Mouse (Mus musculus) MEL (cell line): ENCODE results near the gene Wdr82. TPM values are rescaled to one million over a fixed set of nuclear protein-coding genes. Genes with fewer than 3 reads are reported as not detected.
A peak's percentile ranks its signal among the peaks of the same experiment; 100 is the strongest.
"Not testable (repeated sequence)": the region's sequence is repeated elsewhere in the genome, so short reads cannot be mapped to it uniquely, and the experiment has no call there.

Source experiments
- DNase-seq: peaks from one replicate; pipeline ENCODE4 v3.0.0; 2011; ENCODE audit warnings: low read depth, low spot score
- H3K27ac ChIP-seq: 2 replicates; pipeline ENCODE4 v1.5.1; 2012; ENCODE audit warnings: low read depth, mild to moderate bottlenecking, control low read depth, low read length, moderate library complexity; ENCODE audit not compliant: control insufficient read depth
- H3K27me3 ChIP-seq, 2 experiments: fragments of 150-350 bp in 1 of 2; sonication (generic) in 1 of 2; 2 replicates each; pipeline ENCODE4 v1.6.1; 2012; ENCODE audit warnings: low read length in 2 of 2, mild to moderate bottlenecking in 2 of 2, improper control_type of control experiment in 1 of 2, moderate library complexity in 1 of 2; ENCODE audit not compliant: insufficient read depth in 2 of 2, control insufficient read depth in 1 of 2
- H3K36me3 ChIP-seq, 2 experiments: 2 replicates each; pipeline ENCODE4 v1.6.1; 2012 to 2014; ENCODE audit warnings: low read length in 2 of 2, improper control_type of control experiment in 1 of 2, inconsistent platforms in 1 of 2, mild to moderate bottlenecking in 1 of 2; ENCODE audit not compliant: insufficient read depth in 2 of 2, control insufficient read depth in 1 of 2
- H3K4me1 ChIP-seq, 2 experiments: fragments of 150-350 bp in 1 of 2; sonication (generic) in 1 of 2; 2 replicates each; pipeline ENCODE4 v1.6.1; 2012; ENCODE audit warnings: low read length in 2 of 2, improper control_type of control experiment in 1 of 2, mild to moderate bottlenecking in 1 of 2; ENCODE audit not compliant: insufficient read depth in 2 of 2, control insufficient read depth in 1 of 2
- H3K4me3 ChIP-seq, 2 experiments: fragments of 150-350 bp in 1 of 2; sonication (generic) in 1 of 2; 2 replicates each; pipeline ENCODE4 v1.5.1; 2012; ENCODE audit warnings: low read depth in 2 of 2, low read length in 2 of 2, mild to moderate bottlenecking in 2 of 2, moderate library complexity in 2 of 2, control low read depth in 1 of 2, improper control_type of control experiment in 1 of 2; ENCODE audit not compliant: control insufficient read depth in 1 of 2, insufficient read depth in 1 of 2
- H3K79me2 ChIP-seq: 2 replicates; pipeline ENCODE4 v1.6.1; 2012; ENCODE audit warnings: mild to moderate bottlenecking, low read length, moderate library complexity; ENCODE audit not compliant: control insufficient read depth, poor library complexity, insufficient read depth
- H3K9ac ChIP-seq: 2 replicates; pipeline ENCODE4 v1.6.1; 2012; ENCODE audit warnings: low read depth, mild to moderate bottlenecking, control low read depth, low read length, moderate library complexity; ENCODE audit not compliant: control insufficient read depth, poor library complexity, severe bottlenecking
- H3K9me3 ChIP-seq: fragments of 150-350 bp; sonication (generic); replicated peaks from 2 replicates; pipeline ENCODE4 v1.6.1; 2012; ENCODE audit warnings: mild to moderate bottlenecking, low read length, improper control_type of control experiment, moderate library complexity; ENCODE audit not compliant: insufficient read depth
- E2F4 ChIP-seq: IDR thresholded peaks from 2 replicates; pipeline ENCODE4 v1.6.1; 2011; ENCODE audit warnings: low read depth, low read length, improper control_type of control experiment, borderline replicate concordance
- EP300 ChIP-seq, 2 experiments: IDR thresholded peaks; 2 replicates each; pipeline ENCODE4 v1.6.1; 2011; ENCODE audit warnings: improper control_type of control experiment in 2 of 2, low read length in 2 of 2, low read depth in 1 of 2, mild to moderate bottlenecking in 1 of 2
- JUND ChIP-seq: IDR thresholded peaks from 2 replicates; pipeline ENCODE4 v1.6.1; 2011; ENCODE audit warnings: low read depth, mild to moderate bottlenecking, improper control_type of control experiment, low read length
- MAFK ChIP-seq: IDR thresholded peaks from 2 replicates; pipeline ENCODE4 v1.6.1; 2011; ENCODE audit warnings: low read depth, mild to moderate bottlenecking, low read length, improper control_type of control experiment, borderline replicate concordance
- MYC ChIP-seq: IDR thresholded peaks from 2 replicates; pipeline ENCODE4 v1.6.1; 2011; ENCODE audit warnings: low read depth, mild to moderate bottlenecking, low read length, improper control_type of control experiment, moderate library complexity
- NELFE ChIP-seq: IDR thresholded peaks from 2 replicates; pipeline ENCODE4 v1.6.1; 2011; ENCODE audit warnings: low read depth, low read length, improper control_type of control experiment
- RCOR1 ChIP-seq: IDR thresholded peaks from 2 replicates; pipeline ENCODE4 v1.6.1; 2012; ENCODE audit warnings: low read depth, mild to moderate bottlenecking, inconsistent platforms, low read length, improper control_type of control experiment
- SIN3A ChIP-seq: IDR thresholded peaks from 2 replicates; pipeline ENCODE4 v1.6.1; 2012; ENCODE audit warnings: low read length, improper control_type of control experiment, inconsistent platforms
- TBP ChIP-seq: IDR thresholded peaks from 2 replicates; pipeline ENCODE4 v1.8.0; 2011; ENCODE audit warnings: low read depth, low read length, improper control_type of control experiment
- polyA plus RNA-seq, 2 experiments: library from polyadenylated mRNA; stranded (reverse) in 1 of 2; unstranded in 1 of 2; fragments of >175 nt in 1 of 2; fragments of >200 nt in 1 of 2; gene quantifications; 2 replicates each; pipeline versions ENCODE4 v1.2.1 to v1.2.4; 2012; ENCODE audit warnings: low replicate concordance in 2 of 2, low read depth in 1 of 2; ENCODE audit not compliant: insufficient read length in 2 of 2, insufficient read depth in 1 of 2, missing spikeins in 1 of 2
- total RNA-seq: library from RNA; depleted of rRNA; stranded (reverse); fragments of 300-350 nt; gene quantifications from 2 replicates; pipeline ENCODE4 v1.2.3, GENCODE M21; 2012

The Wdr82 gene
- total and polyA plus RNA-seq, 3 experiments = 41.7 to 108 (median 72.2) TPM

DNA sequence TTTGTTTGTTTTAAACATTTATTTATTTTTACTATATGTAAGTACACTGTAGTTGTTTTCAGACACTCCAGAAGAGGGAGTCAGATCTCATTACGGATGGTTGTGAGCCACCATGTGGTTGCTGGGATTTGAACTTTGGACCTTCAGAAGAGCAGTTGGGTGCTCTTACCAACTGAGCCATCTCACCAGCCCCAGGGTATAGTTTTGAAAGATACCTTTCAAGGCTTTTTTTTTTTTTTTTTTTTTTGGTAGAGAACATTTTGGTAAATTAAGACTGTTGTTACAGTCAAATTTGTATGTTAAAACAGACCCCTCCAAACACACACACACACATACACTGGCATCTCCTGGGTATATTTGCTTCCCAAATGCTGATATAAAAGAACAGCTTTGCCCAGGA is 1.7 kb upstream of the Wdr82 start:
- TF ChIP-seq TBP = peak; percentile 86
- peaks cover 12 to 22% of the 10 kb centered on the region in 2 experiments for H3K4me1 ChIP-seq
- not testable (repeated sequence) for H3K27me3 ChIP-seq, DNase-seq, H3K4me3 ChIP-seq, H3K9me3 ChIP-seq, H3K27ac ChIP-seq, H3K9ac ChIP-seq
- H3K79me2 ChIP-seq = peaks cover 30% of the 10 kb centered on the region
- H3K36me3 ChIP-seq = peaks cover 2 to 17% of the 10 kb centered on the region in 2 experiments; a peak in 3 of 4 replicates

DNA sequence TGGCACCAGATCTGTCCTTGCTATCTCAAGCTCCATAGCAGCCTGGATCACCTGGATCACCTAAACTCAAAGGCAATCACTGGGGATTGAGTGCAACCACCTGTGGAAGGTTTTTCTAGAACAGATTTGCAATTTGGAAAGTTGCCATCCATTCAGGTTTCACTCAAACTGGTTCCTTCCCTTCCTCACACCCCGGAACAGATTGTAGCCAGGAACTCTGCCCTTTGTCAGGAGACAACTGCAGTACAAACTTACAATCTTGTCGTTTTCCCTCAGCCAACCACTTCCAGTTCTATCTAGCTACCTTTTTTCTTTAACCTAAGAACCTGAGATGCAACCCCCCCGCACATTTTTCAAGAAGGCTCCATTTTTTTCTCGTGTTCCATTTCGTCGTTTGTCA is 811 bp upstream of the Wdr82 start:
- Histone ChIP-seq H3K4me3 (no peak overlapping the region; a peak in 2 of 4 replicates), H3K9me3 (no peaks in the 10 kb centered on the region), H3K27ac (no peak overlapping the region), H3K27me3 (no peaks in the 10 kb centered on the region), H3K36me3 (peaks cover 2 to 25% of the 10 kb centered on the region in 2 experiments; a peak in 3 of 4 replicates), H3K79me2 (peaks cover 37% of the 10 kb centered on the region), H3K9ac (no peak overlapping the region), H3K4me1 (peaks cover 19 to 25% of the 10 kb centered on the region in 2 experiments)
- no peak for DNase-seq
- TF ChIP-seq RCOR1 = 0 out of 2 replicates have a peak, but pooled peaks have one; percentile 12
- TF ChIP-seq MAFK = no peak
- TF ChIP-seq EP300 (IDR thresholded peaks at IDR 0.05; ENCODE audit: low read depth in 1 of 2, low read length in 2 of 2) = no peak
- TF ChIP-seq NELFE = no peak

DNA sequence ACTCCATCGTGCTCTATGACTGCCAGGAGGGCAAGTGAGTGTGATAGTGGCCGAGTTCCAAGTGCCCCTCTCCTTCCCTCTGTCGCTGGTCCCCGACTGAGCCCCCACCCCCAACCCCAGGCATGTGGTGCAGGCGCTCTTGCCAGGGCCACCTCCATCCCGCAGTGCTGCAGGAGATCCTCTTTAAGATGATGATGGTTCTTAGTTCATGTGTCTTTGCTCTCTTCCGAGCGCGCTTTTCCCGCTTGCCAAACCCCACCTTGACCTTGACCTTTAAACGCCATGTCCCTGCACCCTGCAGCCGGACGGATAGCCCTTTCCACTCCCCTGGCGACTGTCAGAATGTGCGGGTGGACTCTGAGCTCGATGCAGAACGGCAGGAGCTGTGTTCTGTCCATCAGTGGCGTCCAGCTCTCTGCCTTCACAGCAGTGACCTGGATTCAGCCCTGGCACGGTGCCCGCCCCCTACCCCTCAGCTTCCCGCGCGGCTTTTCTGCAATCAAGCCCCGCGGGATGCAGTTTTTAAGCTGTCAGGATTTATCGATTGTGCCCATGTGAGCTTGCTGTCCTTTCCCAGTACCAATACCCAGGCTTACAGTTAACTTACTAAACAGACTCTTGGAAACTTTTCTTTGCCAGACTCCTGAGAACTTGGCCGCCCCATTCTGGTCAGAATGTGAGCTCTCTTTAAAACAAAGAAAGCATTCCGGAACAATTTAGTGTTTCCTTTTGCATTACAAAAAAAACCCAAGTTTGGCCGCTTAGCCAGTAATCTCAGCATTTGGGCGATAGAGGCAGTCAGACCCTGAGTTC is 824 bp downstream of the Wdr82 start:
- peak; percentile 68 for DNase-seq
- no peaks in the 10 kb centered on the region for H3K27me3 ChIP-seq
- H3K36me3 ChIP-seq = peaks cover 9 to 35% of the 10 kb centered on the region in 2 experiments
- peak overlapping the region; percentile 85 for H3K27ac ChIP-seq
- H3K4me3 ChIP-seq = peak overlapping the region; percentile 74 to 85
- peak; percentile 38; the same call in 1 of the 2 replicates for TF ChIP-seq TBP
- no peak for TF ChIP-seq E2F4
- peak; percentile 49; the same call in 1 of the 2 replicates for TF ChIP-seq SIN3A
- peak; percentile 47; the same call in 1 of the 2 replicates for TF ChIP-seq MYC
- no peak for TF ChIP-seq JUND
- H3K79me2 ChIP-seq = peaks cover 49% of the 10 kb centered on the region
- no peaks in the 10 kb centered on the region for H3K9me3 ChIP-seq
- peak overlapping the region; percentile 96 for H3K9ac ChIP-seq
- H3K4me1 ChIP-seq = peaks cover 24% of the 10 kb centered on the region in 2 experiments
